Mouse (Mus musculus): ENCODE data around the gene Gm17018.

Gene Gm17018

GRCm38 (mm10) chr19:45587509-45588292 lies 27.3 kb downstream of the Gm17018 start:
- DNase-seq (ENCODE audit: low spot score in 2 of 2) = no peak

DNA sequence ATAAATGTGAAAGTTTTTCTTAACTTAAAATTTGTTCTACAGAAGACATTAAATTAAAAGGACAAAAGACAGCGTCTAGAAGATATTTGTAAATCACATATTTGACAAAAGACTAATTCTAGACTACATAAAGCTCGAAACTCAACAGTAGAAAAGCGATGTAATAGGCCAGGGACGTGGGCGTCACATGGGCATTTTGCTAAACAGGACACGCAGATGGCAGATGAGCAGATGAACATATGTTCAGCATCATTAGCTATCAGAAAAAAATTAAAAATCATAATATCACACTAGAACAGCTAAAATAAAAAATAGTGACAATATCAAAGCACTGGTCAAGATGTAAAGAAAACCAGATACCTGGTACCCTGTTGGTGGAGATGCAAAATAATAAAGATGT lies 29.3 kb downstream of the Gm17018 start:
- DNase-seq (ENCODE audit: low spot score in 2 of 2) = no peak

DNA sequence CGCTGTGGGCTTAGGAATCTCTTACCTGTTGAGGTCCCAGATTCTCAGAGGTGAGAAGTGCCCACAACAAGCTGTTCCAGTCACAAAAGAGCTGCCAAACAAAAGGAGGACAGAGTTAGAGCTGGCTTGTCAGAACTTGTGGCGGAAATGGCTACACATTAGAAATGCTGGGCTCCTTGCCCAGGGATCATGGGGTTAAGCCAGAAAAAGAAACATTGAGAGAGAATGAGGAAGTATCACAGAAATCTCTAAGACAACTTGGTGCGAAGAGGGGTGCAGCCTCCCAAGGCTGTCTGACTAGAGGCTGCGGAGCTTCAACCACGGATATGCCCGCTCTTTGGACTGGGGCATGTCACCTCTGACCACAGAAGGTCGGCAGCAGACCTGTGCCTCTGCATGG lies 31.3 kb downstream of the Gm17018 start:
- DNase-seq (ENCODE audit: low spot score in 2 of 2) = no peak

- DNase-seq (ENCODE audit: low spot score in 2 of 2) = no peak
Observed at GRCm38 (mm10) chr19:45592916-45593315, 32.5 kb downstream of the Gm17018 start.

GRCm38 (mm10) chr19:45594079-45594478 lies 33.7 kb downstream of the Gm17018 start:
- DNase-seq (ENCODE audit: low spot score in 2 of 2) = no peak

- no peak for DNase-seq (ENCODE audit: low spot score in 2 of 2)
Observed at GRCm38 (mm10) chr19:45595481-45595880, 35.1 kb downstream of the Gm17018 start.

DNA sequence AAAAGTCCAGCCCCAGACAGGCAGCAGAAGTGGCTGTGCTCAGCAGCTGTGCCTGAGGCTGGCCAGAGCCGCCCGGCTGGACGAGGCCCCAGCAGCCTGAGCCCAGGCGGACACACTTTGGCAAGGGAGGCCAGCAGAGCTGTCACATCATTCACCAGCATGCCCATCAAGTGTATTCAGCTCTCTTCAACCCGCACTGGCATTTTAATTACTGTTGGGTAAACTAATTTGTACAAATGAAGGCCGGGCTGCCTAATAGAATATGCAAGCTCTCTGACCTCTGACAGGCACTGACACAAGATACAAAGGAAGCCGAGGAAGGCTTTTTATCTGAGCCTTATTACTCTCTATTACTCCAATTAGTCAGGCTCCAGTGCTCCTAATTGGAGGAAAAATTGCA lies 35.6 kb downstream of the Gm17018 start:
- no peak for DNase-seq (ENCODE audit: low spot score in 2 of 2)

DNA sequence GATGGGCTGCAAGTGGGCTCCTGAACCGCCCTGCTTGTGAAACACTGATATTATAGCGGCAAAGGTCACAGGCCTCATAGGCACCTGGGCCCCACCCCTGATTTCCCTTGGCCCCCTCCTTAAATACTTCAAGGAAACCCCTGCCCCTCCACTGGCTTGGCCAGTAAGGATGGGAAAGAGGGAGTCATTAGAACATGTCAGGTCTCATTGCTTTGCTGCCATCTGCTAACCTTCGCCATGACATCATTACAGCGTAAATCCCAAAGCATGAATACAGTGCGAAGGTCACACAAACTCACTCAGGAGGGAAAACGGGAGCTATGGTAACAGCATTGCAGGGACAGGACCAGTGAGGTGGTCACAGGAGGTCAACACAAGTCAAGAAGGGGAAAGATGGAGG lies 36.0 kb downstream of the Gm17018 start:
- DNase-seq (ENCODE audit: low spot score in 2 of 2) = no peak

- no peak for DNase-seq (ENCODE audit: low spot score in 2 of 2)
Observed at GRCm38 (mm10) chr19:45597106-45597505, 36.7 kb downstream of the Gm17018 start.

- DNase-seq (ENCODE audit: low spot score in 2 of 2) = no peak
Observed at GRCm38 (mm10) chr19:45602606-45603005, 42.2 kb downstream of the Gm17018 start.

DNA sequence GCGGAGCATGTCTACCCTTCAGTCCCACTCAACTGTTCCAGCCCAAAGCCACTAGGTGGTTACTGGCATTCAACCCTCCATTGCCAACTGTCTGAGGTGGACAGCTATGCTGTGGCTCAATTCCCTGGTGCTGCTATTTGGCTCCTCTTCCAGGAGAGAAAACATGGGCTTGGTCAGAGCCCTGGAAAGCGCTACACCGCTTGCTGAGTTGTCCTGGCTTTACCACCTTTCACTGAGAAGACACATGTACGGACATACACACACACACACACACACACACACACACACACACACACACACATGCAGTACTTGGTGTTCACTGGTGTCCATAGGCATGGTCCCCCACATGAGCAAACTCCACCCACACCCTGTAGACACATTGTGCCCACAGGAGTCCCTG lies 46.3 kb downstream of the Gm17018 start:
- no peak for DNase-seq (ENCODE audit: low spot score in 2 of 2)

DNA sequence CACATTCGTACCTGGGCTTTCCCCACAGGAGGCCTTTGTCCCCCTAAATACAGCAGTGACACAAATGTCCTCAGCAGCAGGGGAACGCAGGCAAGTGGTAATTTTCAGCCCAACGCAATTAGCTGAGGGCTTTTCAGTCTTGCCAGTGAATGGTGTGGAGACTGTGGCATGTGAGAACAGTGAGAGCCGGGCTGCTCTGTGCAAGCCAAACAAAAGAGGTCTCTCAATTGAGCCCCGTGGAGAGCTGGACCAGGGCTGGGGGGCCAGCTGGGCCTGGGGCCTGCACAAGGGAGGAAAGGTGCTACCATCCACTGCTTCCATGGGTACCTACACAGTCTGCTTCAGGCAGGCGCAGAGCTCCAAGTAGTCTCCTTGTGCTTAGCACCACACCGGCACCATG lies 47.1 kb downstream of the Gm17018 start:
- DNase-seq (ENCODE audit: low spot score in 2 of 2) = no peak

GRCm38 (mm10) chr19:45608648-45609339 lies 48.4 kb downstream of the Gm17018 start:
- no peak for DNase-seq (ENCODE audit: low spot score in 2 of 2)

DNA sequence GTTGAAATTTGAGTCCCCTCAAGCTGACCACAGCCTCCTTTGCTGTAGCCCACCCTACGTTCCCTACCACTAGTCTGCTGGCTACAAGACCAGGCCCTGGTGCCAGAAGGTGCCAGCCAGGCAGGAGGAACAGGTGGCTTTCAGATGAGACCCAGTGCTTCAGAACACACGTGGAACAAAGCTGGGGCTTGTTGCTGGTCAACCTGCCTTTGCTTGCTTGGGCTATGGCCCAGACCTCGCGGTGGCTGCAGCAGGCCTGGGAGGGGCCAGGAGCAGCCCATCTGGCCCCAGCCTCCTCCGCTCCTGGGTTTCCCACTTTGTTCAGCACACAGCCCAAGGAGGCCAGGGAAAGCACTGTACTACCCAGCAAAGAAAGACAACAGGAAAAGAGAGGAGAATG lies 50.4 kb downstream of the Gm17018 start:
- DNase-seq (ENCODE audit: low spot score in 2 of 2) = no peak

DNA sequence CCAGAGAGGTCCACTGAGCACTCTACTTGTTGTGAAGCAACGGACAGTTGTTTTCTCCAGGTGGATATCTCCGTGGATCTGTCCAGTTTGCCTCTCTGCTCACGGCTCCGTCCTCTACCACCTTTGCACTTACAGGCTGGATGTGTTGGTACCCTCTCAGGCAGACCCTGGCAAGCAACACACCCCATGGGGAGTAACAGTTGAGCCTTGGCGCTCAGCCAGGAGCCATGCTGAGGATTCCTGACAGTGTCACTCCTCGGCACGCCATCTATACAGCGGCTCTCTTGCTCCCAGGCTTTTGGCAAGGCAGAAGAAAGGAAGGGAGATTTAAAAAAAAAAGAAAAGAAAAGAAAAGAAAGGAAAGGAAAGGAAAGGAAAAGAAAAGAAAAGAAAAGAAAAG lies 54.0 kb downstream of the Gm17018 start:
- DNase-seq (ENCODE audit: low spot score in 2 of 2) = no peak

GRCm38 (mm10) chr19:45614928-45615327 lies 54.5 kb downstream of the Gm17018 start:
- no peak for DNase-seq (ENCODE audit: low spot score in 2 of 2)

GRCm38 (mm10) chr19:45615415-45616213 lies 55.2 kb downstream of the Gm17018 start:
- no peak for DNase-seq (ENCODE audit: low spot score in 2 of 2)

DNA sequence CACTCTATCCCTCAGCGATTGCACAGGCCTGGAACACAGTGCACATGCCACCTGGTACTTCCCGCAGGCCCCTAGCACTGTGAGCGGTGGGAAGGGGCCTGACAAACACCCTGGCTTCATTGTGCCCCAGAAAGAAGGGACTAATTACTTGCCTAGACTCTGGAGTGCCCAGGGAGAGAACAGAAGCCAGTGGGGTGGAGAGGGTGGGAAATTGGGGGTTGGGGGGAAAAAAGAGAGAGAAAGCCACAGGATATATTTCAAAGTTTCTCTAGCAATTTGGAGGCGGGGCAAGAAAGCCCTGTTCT lies 55.8 kb downstream of the Gm17018 start:
- DNase-seq (ENCODE audit: low spot score in 2 of 2) = no peak

- no peak for DNase-seq (ENCODE audit: low spot score in 2 of 2)
Observed at GRCm38 (mm10) chr19:45616735-45617134, 56.3 kb downstream of the Gm17018 start.

DNA sequence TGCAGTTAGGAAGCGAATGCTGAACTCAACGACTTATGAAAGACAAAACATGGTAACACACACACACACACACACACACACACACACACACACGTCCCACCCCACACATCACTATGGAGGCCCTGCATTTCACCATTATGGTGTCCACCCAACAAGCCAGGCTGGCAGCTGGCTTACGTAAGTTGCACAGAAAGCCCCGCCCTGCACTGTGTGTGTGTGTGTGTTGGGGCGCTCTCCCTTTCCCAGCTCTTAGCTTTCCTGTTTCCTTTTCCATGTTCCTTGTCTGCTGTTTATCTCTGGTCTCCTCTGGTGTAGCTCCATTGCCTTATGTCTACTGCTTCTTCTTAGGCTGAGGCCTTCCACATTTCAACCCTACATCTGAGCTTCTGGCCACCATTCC lies 57.8 kb downstream of the Gm17018 start:
- no peak for DNase-seq (ENCODE audit: low spot score in 2 of 2)

DNA sequence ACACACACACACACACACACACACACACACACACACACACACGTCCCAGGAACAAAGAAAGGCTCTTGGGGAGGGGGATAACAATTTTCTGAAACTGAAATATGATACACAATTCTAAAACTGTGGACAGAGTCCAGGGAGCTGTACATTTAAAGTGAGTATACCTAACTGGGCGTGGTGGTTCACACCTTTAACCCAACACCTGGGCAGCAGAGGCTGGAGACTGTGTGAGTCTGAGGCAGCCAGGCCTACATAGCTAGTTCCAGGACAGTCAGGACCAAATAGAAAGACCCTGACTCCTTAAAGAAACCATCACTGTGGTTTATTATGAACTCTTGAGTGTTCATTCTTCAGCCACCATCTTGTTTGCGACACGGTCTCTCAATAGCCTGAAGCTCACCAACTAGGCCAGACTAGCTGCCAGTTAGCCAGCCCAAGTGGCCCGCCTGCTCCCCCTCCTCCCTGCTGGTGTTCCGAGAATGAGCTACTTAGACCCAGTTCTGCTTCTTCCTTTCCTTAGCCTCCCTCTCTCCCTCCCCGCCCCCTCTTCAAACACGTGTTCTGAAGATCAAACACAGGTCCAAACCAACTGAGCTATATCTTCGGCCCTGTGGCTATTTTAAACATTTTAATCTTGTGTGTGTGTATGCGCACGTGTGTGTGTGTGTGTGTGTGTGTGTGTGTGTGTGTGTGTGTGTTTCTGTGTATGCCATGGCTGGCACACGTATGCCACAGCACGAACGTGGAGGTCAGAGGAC lies 59.5 kb downstream of the Gm17018 start:
- DNase-seq (ENCODE audit: low spot score in 2 of 2) = no peak

DNA sequence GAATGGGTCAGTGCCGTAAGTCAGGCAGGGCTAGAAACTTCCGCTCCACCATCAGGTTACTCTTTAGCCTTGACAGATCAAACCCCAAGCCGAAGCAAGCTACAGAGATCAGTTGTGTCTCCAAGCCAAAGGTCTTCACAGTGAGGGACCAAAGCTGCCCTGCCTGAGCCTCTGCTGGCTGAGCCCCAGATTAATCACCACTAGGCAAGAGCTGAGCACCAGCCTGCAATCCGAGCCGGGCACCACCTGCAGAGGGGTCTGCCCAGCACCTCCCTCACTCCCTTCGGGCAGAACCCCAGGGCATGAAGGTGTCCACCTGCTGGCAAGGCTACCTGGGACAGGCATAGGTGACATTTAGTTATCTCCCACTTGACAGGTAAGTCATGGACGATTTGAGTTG lies 60.6 kb downstream of the Gm17018 start:
- DNase-seq (ENCODE audit: low spot score in 2 of 2) = no peak
